Mouse (Mus musculus): ENCODE results near the gene Syngr2. TPM values are rescaled to one million over a fixed set of nuclear protein-coding genes. Genes with fewer than 3 reads are reported as not detected.

Gene Syngr2
- polyA plus RNA-seq, 2 experiments = 41.4 to 75.8 TPM

DNA sequence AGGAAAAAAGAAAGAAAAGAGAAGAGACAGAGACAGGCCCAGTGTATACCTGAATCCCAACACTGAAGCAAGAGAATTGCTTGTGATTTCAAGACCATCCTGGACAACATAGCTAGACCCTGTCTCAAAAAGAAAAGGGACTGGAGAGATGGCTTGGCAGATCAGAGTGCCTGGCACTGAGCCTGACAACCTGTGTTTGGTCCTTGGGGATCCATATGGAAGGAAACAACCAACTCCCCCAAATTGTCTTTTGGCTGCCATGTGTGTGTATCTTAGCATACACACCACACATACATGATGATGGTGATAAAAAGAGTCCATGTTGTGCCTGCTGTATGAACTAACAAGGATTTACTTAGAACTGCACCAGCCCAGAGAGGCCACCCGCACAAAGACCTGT lies 29.6 kb downstream of the Syngr2 start:
- H3K4me3 ChIP-seq (replicated peaks; ENCODE audit: low read length) = no peak overlapping the region
- no peak overlapping the region for H3K27ac ChIP-seq (replicated peaks; ENCODE audit: low read depth, low read length)
- H3K27me3 ChIP-seq (ENCODE audit: control insufficient read depth, insufficient read depth, low read length) = no peaks in the 10 kb centered on the region
- 88% methylated on average over 1 of the region's 1 CpGs for WGBS
- no peaks in the 10 kb centered on the region for H3K36me3 ChIP-seq (ENCODE audit: control insufficient read depth, insufficient read depth, low read length)
- DNase-seq (ENCODE audit: low spot score) (no peak), ATAC-seq (ENCODE audit: low FRiP score, low read depth) (no peak)
- H3K9ac ChIP-seq (ENCODE audit: low read depth, low read length, severe bottlenecking) = no peak overlapping the region
- H3K9me3 ChIP-seq (ENCODE audit: control insufficient read depth, low read length) = no peaks in the 10 kb centered on the region
- TF ChIP-seq POLR2A (IDR thresholded peaks at IDR 0.05; ENCODE audit: borderline replicate concordance, extremely low read depth, insufficient read depth, insufficient read length) = no peak
- no peak overlapping the region for H3K4me2 ChIP-seq (replicated peaks; ENCODE audit: low read depth, low read length, severe bottlenecking)
- H3K4me1 ChIP-seq (ENCODE audit: control insufficient read depth, insufficient read depth, low read length) = no peaks in the 10 kb centered on the region

DNA sequence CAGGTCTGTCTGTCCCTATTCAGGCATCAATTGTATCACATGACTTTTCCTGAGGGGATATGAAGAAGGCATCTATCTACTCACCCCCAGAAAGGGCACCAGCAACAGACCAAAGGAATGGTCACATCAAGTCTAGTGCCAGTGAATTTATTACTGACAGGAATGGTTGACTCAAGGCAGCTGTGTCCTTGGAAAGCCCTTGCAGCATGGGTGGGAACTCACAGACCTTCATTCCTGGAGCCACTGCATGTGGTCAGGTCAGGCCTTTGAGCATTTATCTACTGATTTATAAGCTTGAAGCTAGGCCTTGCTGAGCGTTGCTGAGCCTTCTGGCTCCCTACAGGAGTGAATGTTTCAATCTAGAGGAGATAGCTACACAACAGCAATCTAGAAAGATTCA lies 31.4 kb downstream of the Syngr2 start:
- Histone ChIP-seq H3K9ac (ENCODE audit: low read depth, low read length, severe bottlenecking) (no peak overlapping the region), H3K4me2 (replicated peaks; ENCODE audit: low read depth, low read length, severe bottlenecking) (no peak overlapping the region), H3K4me1 (ENCODE audit: control insufficient read depth, insufficient read depth, low read length) (no peaks in the 10 kb centered on the region), H3K27ac (replicated peaks; ENCODE audit: low read depth, low read length) (no peak overlapping the region), H3K27me3 (ENCODE audit: control insufficient read depth, insufficient read depth, low read length) (no peaks in the 10 kb centered on the region), H3K4me3 (replicated peaks; ENCODE audit: low read length) (no peak overlapping the region), H3K9me3 (ENCODE audit: control insufficient read depth, low read length) (no peaks in the 10 kb centered on the region), H3K36me3 (ENCODE audit: control insufficient read depth, insufficient read depth, low read length) (no peaks in the 10 kb centered on the region)
- ATAC-seq (ENCODE audit: low FRiP score, low read depth) (no peak), DNase-seq (ENCODE audit: low spot score) (no peak)
- 48% methylated on average over 1 of the region's 1 CpGs for WGBS
- no peak for TF ChIP-seq POLR2A (IDR thresholded peaks at IDR 0.05; ENCODE audit: borderline replicate concordance, extremely low read depth, insufficient read depth, insufficient read length)

DNA sequence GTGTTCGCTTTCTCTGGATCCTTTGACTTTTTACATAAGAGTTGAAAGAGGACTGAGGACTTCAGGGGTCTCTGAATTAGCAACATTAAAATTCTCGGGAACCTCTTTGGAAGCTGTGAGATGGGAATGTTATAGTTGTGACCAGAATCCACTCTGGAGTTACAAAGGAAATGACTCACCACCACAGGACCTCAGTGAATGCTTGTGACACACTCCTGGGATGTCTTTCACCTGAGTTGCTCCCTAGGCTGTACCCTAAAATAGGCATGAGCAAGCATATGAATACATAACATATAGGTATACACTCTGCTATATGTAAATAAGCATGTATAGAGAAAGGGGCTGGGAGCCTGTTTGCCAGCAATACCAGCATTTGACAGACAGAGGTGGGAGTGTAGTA lies 34.0 kb downstream of the Syngr2 start:
- peaks cover 8% of the 10 kb centered on the region; the same call in 1 of the 2 replicates for H3K4me1 ChIP-seq (ENCODE audit: control insufficient read depth, insufficient read depth, low read length)
- no peak for ATAC-seq (ENCODE audit: low FRiP score, low read depth)
- H3K36me3 ChIP-seq (ENCODE audit: control insufficient read depth, insufficient read depth, low read length) = no peaks in the 10 kb centered on the region
- H3K9me3 ChIP-seq (ENCODE audit: control insufficient read depth, low read length) = no peaks in the 10 kb centered on the region
- no peak overlapping the region for H3K27ac ChIP-seq (replicated peaks; ENCODE audit: low read depth, low read length)
- no peak overlapping the region for H3K9ac ChIP-seq (ENCODE audit: low read depth, low read length, severe bottlenecking)
- WGBS = 80% methylated on average over 2 of the region's 2 CpGs
- DNase-seq (ENCODE audit: low spot score) = no peak
- H3K4me3 ChIP-seq (replicated peaks; ENCODE audit: low read length) = no peak overlapping the region
- no peak overlapping the region for H3K4me2 ChIP-seq (replicated peaks; ENCODE audit: low read depth, low read length, severe bottlenecking)
- TF ChIP-seq POLR2A (IDR thresholded peaks at IDR 0.05; ENCODE audit: borderline replicate concordance, extremely low read depth, insufficient read depth, insufficient read length) = no peak
- H3K27me3 ChIP-seq (ENCODE audit: control insufficient read depth, insufficient read depth, low read length) = no peaks in the 10 kb centered on the region

DNA sequence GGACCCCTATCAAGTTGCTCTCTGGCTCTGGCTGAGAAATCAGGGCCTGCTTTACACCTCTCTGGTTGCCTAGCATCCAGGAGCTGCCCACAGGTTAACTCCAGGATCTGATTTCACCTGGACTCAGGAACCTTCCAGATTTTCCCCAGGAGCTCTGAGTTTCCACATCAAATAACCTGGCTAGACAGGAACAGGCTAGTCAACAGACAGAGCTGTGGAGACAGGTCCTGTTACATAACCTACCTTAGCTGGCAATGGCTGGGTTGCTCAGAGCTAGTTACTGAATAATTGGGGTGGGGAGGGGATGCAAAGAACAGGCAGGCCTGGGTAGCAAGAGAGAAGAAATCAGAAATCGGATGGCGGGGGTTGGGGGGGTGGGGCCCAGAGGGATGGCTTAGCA lies 35.5 kb downstream of the Syngr2 start:
- H3K4me1 ChIP-seq (ENCODE audit: control insufficient read depth, insufficient read depth, low read length) = peaks cover 14% of the 10 kb centered on the region; the same call in 1 of the 2 replicates
- H3K4me2 ChIP-seq (replicated peaks; ENCODE audit: low read depth, low read length, severe bottlenecking) = no peak overlapping the region
- no peaks in the 10 kb centered on the region for H3K36me3 ChIP-seq (ENCODE audit: control insufficient read depth, insufficient read depth, low read length)
- DNase-seq (ENCODE audit: low spot score) (no peak), ATAC-seq (ENCODE audit: low FRiP score, low read depth) (no peak)
- H3K9me3 ChIP-seq (ENCODE audit: control insufficient read depth, low read length) = no peaks in the 10 kb centered on the region
- 62% methylated on average over 2 of the region's 2 CpGs for WGBS
- no peak overlapping the region for H3K27ac ChIP-seq (replicated peaks; ENCODE audit: low read depth, low read length)
- H3K4me3 ChIP-seq (replicated peaks; ENCODE audit: low read length) = no peak overlapping the region
- no peak for TF ChIP-seq POLR2A (IDR thresholded peaks at IDR 0.05; ENCODE audit: borderline replicate concordance, extremely low read depth, insufficient read depth, insufficient read length)
- no peak overlapping the region for H3K9ac ChIP-seq (ENCODE audit: low read depth, low read length, severe bottlenecking)
- no peaks in the 10 kb centered on the region for H3K27me3 ChIP-seq (ENCODE audit: control insufficient read depth, insufficient read depth, low read length)

DNA sequence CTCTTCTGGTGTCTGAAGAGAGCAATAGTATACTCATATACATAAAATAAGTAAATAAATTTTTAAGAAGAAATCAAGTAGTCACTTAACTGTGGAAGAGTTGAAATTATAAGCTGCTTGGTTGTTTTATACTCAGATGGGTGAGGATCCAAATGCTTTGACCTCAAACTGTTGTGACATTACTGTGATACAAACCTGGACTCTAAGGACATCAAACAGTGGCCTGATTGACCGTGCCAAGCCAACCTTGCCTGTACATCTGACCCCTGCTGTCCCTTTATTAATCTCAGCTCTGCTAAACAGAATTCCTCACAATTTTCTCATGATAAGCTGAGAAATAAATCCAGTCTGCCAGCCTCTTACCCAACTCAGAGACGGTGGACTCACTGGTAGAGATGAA lies 36.2 kb downstream of the Syngr2 start:
- no peaks in the 10 kb centered on the region; the same call in 1 of the 2 replicates for H3K36me3 ChIP-seq (ENCODE audit: control insufficient read depth, insufficient read depth, low read length)
- H3K27me3 ChIP-seq (ENCODE audit: control insufficient read depth, insufficient read depth, low read length) = no peaks in the 10 kb centered on the region
- H3K9ac ChIP-seq (ENCODE audit: low read depth, low read length, severe bottlenecking) = no peak overlapping the region
- no peak overlapping the region for H3K27ac ChIP-seq (replicated peaks; ENCODE audit: low read depth, low read length)
- DNase-seq (ENCODE audit: low spot score) (no peak), ATAC-seq (ENCODE audit: low FRiP score, low read depth) (no peak)
- H3K9me3 ChIP-seq (ENCODE audit: control insufficient read depth, low read length) = no peaks in the 10 kb centered on the region
- no peak overlapping the region for H3K4me2 ChIP-seq (replicated peaks; ENCODE audit: low read depth, low read length, severe bottlenecking)
- peaks cover 20% of the 10 kb centered on the region for H3K4me1 ChIP-seq (ENCODE audit: control insufficient read depth, insufficient read depth, low read length)
- TF ChIP-seq POLR2A (IDR thresholded peaks at IDR 0.05; ENCODE audit: borderline replicate concordance, extremely low read depth, insufficient read depth, insufficient read length) = no peak
- 82% methylated on average over 2 of the region's 2 CpGs for WGBS
- no peak overlapping the region for H3K4me3 ChIP-seq (replicated peaks; ENCODE audit: low read length)

DNA sequence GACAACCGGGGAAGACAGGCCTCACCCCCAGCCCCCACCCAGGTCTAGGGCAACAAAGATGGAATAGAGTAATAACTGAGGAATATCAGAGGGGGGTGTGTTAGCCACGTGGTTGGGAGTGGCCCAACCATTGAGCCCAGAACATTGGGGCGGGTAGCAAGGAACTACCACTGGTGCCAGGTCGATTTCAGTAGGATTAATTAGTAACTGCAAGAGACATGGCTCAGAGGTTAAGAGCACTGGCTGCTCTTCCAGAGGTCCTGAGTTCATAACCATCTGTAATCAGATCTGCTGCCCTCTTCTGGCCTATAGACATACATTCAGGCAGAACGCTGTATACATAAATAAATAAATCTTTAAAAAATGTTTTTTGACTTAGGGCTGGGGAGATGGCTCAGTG lies 37.2 kb downstream of the Syngr2 start:
- Histone ChIP-seq H3K9ac (ENCODE audit: low read depth, low read length, severe bottlenecking) (no peak overlapping the region), H3K4me2 (replicated peaks; ENCODE audit: low read depth, low read length, severe bottlenecking) (no peak overlapping the region), H3K4me3 (replicated peaks; ENCODE audit: low read length) (no peak overlapping the region), H3K9me3 (ENCODE audit: control insufficient read depth, low read length) (no peaks in the 10 kb centered on the region), H3K27ac (replicated peaks; ENCODE audit: low read depth, low read length) (no peak overlapping the region), H3K4me1 (ENCODE audit: control insufficient read depth, insufficient read depth, low read length) (peaks cover 20% of the 10 kb centered on the region), H3K27me3 (ENCODE audit: control insufficient read depth, insufficient read depth, low read length) (no peaks in the 10 kb centered on the region), H3K36me3 (ENCODE audit: control insufficient read depth, insufficient read depth, low read length) (no peaks in the 10 kb centered on the region; the same call in 1 of the 2 replicates)
- no peak for DNase-seq (ENCODE audit: low spot score)
- no peak for ATAC-seq (ENCODE audit: low FRiP score, low read depth)
- whole genome bisulfite sequencing = 60% methylated on average over 5 of the region's 5 CpGs
- no peak for TF ChIP-seq POLR2A (IDR thresholded peaks at IDR 0.05; ENCODE audit: borderline replicate concordance, extremely low read depth, insufficient read depth, insufficient read length)
